Mouse (Mus musculus) hindbrain, embryonic 16.5 days (tissue): ENCODE measurements around the gene Cldn3. TPM values are rescaled to one million over a fixed set of nuclear protein-coding genes. Genes with fewer than 3 reads are reported as not detected.
A peak's percentile ranks its signal among the peaks of the same experiment; 100 is the strongest.
"Not testable (repeated sequence)": the region's sequence is repeated elsewhere in the genome, so short reads cannot be mapped to it uniquely, and the experiment has no call there.

Experiments used
- ATAC-seq: fragments of 200-750 bp; cut with Nextera tagmentation; 2 replicates; pipeline ENCODE4 v1.8.0; 2017; ENCODE audit warnings: moderate TSS enrichment, moderate library complexity
- H3K27ac ChIP-seq: fragments of 300-500 bp; sonication (generic); 2 replicates; pipeline ENCODE4 v1.5.1; 2014; ENCODE audit warnings: low read depth, mild to moderate bottlenecking, control low read depth, low read length, moderate library complexity
- H3K27me3 ChIP-seq: fragments of 300-500 bp; sonication (generic); replicated peaks from 2 replicates; pipeline ENCODE4 v1.6.1; 2014; ENCODE audit warnings: low read length; ENCODE audit not compliant: control insufficient read depth, insufficient read depth
- H3K36me3 ChIP-seq: fragments of 300-500 bp; sonication (generic); 2 replicates; pipeline ENCODE4 v1.6.1; 2014; ENCODE audit warnings: mild to moderate bottlenecking, low read length, moderate library complexity, mixed read lengths; ENCODE audit not compliant: control insufficient read depth, insufficient read depth
- H3K4me1 ChIP-seq: fragments of 300-500 bp; sonication (generic); 2 replicates; pipeline ENCODE4 v1.6.1; 2014; ENCODE audit warnings: low read depth, low read length; ENCODE audit not compliant: control insufficient read depth, insufficient read depth
- H3K4me2 ChIP-seq: fragments of 300-500 bp; sonication (generic); 2 replicates; pipeline ENCODE4 v1.6.1; 2014; ENCODE audit warnings: mild to moderate bottlenecking, low read length, control low read depth, moderate library complexity
- H3K4me3 ChIP-seq: fragments of 300-500 bp; sonication (generic); 2 replicates; pipeline ENCODE4 v1.5.1; 2014; ENCODE audit warnings: mild to moderate bottlenecking, low read length, control low read depth, moderate library complexity
- H3K9ac ChIP-seq: fragments of 300-500 bp; sonication (generic); 2 replicates; pipeline ENCODE4 v1.6.1; 2014; ENCODE audit warnings: low read depth, mild to moderate bottlenecking, control low read depth, low read length, moderate library complexity
- H3K9me3 ChIP-seq: fragments of 300-500 bp; sonication (generic); 2 replicates; pipeline ENCODE4 v1.6.1; 2014; ENCODE audit warnings: mild to moderate bottlenecking, low read length, moderate library complexity; ENCODE audit not compliant: control insufficient read depth
- WGBS: fragments of 180-500 bp; shearing (Covaris S2); extraction: QIAGEN DNeasy Blood & Tissue Kit; methylation state at CpG from one replicate; pipeline ENCODE4 v1.1.7; 2014; 5-methylcytosine and 5-hydroxymethylcytosine counted together
- polyA plus RNA-seq: library from polyadenylated mRNA; unstranded; fragments of >200 nt; fragmentation: Nextera tagmentation; extraction: Ambion mirVana; gene quantifications from 2 replicates; pipeline ENCODE4 v1.2.1, GENCODE M21; 2015

The Cldn3 gene
- 4.2 and 4.6 TPM in 2 replicates for polyA plus RNA-seq

- H3K4me1 ChIP-seq: peaks cover 11% of the 10 kb centered on the region
- no peaks in the 10 kb centered on the region for H3K36me3 ChIP-seq
- H3K9me3 ChIP-seq: no peaks in the 10 kb centered on the region
- ATAC-seq: peak; percentile 52
- H3K27ac ChIP-seq: no peak within 1 kb of the TSS
- peak within 1 kb of the TSS; percentile 34 for H3K4me3 ChIP-seq
- H3K9ac ChIP-seq: peak within 1 kb of the TSS; percentile 47
- peak within 1 kb of the TSS; percentile 42 for H3K4me2 ChIP-seq
- peaks cover 40% of the 10 kb centered on the region for H3K27me3 ChIP-seq
- 2% methylated on average over 24 of the region's 25 CpGs for WGBS
Observed at GRCm38 (mm10) chr5:134985633-134986297, at the start of gene Cldn3. Gene Cldn3 (plus strand): TSS chr5:134986214.

DNA sequence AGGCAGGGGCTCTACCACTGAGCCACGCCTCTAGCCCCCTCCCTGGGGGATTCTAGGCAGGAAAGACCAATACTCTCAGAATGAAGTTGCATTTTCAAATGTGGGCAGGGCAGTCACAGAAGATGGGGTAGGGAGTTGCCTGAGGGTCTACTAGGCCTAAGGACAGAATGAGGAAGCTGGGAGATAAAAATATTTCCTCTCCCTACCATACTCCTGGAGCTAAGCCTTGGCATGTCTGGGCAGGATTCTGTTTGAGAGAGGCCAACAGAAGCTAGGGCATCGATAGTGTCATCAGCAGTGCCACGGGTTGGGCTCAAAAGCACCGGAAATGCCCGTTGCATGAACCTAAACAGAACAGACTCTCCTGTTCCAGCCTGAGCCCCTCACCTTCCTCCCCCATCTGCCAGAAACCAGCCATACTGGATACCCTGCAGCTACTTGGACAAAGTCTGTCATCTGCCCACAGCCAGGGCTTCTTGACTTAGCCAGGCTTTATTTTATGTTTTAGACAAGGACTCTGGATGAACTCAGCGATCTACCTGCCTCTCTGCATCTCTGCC, 49.3 kb upstream of the Cldn3 start:
- WGBS: 95% methylated on average over 6 of the region's 6 CpGs
- no peaks in the 10 kb centered on the region for H3K27me3 ChIP-seq
- H3K4me3 ChIP-seq: no peak overlapping the region
- no peak overlapping the region for H3K4me2 ChIP-seq
- no peak overlapping the region for H3K9ac ChIP-seq
- ATAC-seq: no peak
- no peaks in the 10 kb centered on the region for H3K9me3 ChIP-seq
- H3K4me1 ChIP-seq: peaks cover 6% of the 10 kb centered on the region; the same call in 1 of the 2 replicates
- H3K27ac ChIP-seq: no peak overlapping the region
- no peaks in the 10 kb centered on the region for H3K36me3 ChIP-seq

DNA sequence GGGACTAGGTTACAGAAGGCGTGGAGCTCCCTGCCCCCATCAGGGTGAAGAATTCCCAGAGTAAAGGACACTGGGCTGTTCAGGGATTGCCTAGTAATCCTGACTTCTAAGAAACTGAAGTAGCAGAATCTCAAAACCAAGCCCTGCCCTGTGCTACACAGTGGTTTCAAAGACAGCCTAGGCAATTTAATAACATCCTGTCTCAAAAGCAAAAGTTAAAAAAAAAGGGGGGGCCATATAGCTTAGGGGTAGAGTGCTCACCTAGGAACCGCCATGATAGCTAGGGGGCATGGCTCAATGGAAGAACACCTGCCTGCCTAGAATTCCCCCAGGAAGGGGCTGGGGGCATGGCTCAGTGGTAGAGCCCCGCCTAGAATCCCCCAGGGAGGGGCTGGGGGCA, 46.9 kb upstream of the Cldn3 start:
- no peak for ATAC-seq
- no peaks in the 10 kb centered on the region for H3K36me3 ChIP-seq
- H3K27me3 ChIP-seq: no peaks in the 10 kb centered on the region
- no peak overlapping the region for H3K27ac ChIP-seq
- no peaks in the 10 kb centered on the region for H3K9me3 ChIP-seq
- H3K4me1 ChIP-seq: no peaks in the 10 kb centered on the region
- 70% methylated on average over 3 of the region's 3 CpGs for WGBS
- no peak overlapping the region for H3K4me2 ChIP-seq
- no peak overlapping the region for H3K9ac ChIP-seq
- no peak overlapping the region for H3K4me3 ChIP-seq

- 94% methylated on average over 2 of the region's 7 CpGs for WGBS
- ATAC-seq, H3K4me1 ChIP-seq: not testable (repeated sequence)
Observed at GRCm38 (mm10) chr5:134939554-134939953, 46.5 kb upstream of the Cldn3 start.

GRCm38 (mm10) chr5:134941472-134942209, 44.4 kb upstream of the Cldn3 start:
- no peak overlapping the region for H3K27ac ChIP-seq
- H3K4me2 ChIP-seq: no peak overlapping the region

More at GRCm38 (mm10) chr5:134939554-134939953, 46.5 kb upstream of the Cldn3 start:
- not testable (repeated sequence) for H3K27me3 ChIP-seq, H3K9me3 ChIP-seq, H3K9ac ChIP-seq, H3K4me2 ChIP-seq, H3K4me3 ChIP-seq, H3K27ac ChIP-seq, H3K36me3 ChIP-seq

DNA sequence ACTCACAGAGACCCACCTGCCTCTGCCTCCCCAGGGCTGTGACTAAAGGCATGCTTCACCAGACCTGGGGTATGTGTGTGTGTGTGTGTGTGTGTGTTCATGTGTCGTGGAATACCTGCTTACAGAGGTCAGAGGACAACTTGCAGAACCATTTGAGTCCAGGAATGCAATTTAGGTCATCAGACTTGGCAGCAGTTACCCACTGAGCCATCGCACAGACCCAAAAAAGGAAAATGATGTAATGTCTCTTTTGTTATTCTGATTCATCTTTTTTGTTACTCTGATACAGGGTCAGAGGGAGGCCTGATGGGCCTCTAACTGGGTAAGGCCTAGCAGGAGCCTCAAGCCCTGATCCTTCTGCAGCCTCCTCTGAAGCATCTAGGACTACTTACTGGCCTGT, 43.3 kb upstream of the Cldn3 start:
- Histone ChIP-seq H3K9ac (no peak overlapping the region), H3K36me3 (no peaks in the 10 kb centered on the region), H3K27ac (no peak overlapping the region), H3K4me1 (peaks cover 5% of the 10 kb centered on the region; the same call in 1 of the 2 replicates), H3K9me3 (no peaks in the 10 kb centered on the region), H3K4me3 (no peak overlapping the region), H3K4me2 (no peak overlapping the region), H3K27me3 (peaks cover 12% of the 10 kb centered on the region)
- ATAC-seq: no peak
- 83% methylated on average over 2 of the region's 2 CpGs for WGBS

More at GRCm38 (mm10) chr5:134941472-134942209, 44.4 kb upstream of the Cldn3 start:
- peaks cover 5% of the 10 kb centered on the region; the same call in 1 of the 2 replicates for H3K4me1 ChIP-seq
- H3K9me3 ChIP-seq: no peaks in the 10 kb centered on the region
- no peak overlapping the region for H3K9ac ChIP-seq
- WGBS: 83% methylated on average over 14 of the region's 14 CpGs
- peaks cover 9% of the 10 kb centered on the region for H3K27me3 ChIP-seq
- H3K36me3 ChIP-seq: no peaks in the 10 kb centered on the region
- no peak for ATAC-seq
- no peak overlapping the region for H3K4me3 ChIP-seq

- Histone ChIP-seq H3K36me3 (no peaks in the 10 kb centered on the region), H3K27me3 (peaks cover 12% of the 10 kb centered on the region), H3K4me3 (no peak overlapping the region), H3K4me2 (no peak overlapping the region), H3K9ac (no peak overlapping the region), H3K9me3 (no peaks in the 10 kb centered on the region), H3K27ac (no peak overlapping the region), H3K4me1 (peaks cover 5% of the 10 kb centered on the region; the same call in 1 of the 2 replicates)
- 72% methylated on average over 5 of the region's 5 CpGs for WGBS
- ATAC-seq: no peak
Observed at GRCm38 (mm10) chr5:134944179-134944578, 41.8 kb upstream of the Cldn3 start.

GRCm38 (mm10) chr5:134945266-134945959, 40.6 kb upstream of the Cldn3 start:
- Histone ChIP-seq H3K27ac (no peak overlapping the region), H3K27me3 (peaks cover 12% of the 10 kb centered on the region), H3K9ac (no peak overlapping the region), H3K36me3 (no peaks in the 10 kb centered on the region), H3K4me1 (peaks cover 5% of the 10 kb centered on the region; the same call in 1 of the 2 replicates), H3K4me3 (no peak overlapping the region), H3K4me2 (no peak overlapping the region), H3K9me3 (no peaks in the 10 kb centered on the region)
- no peak for ATAC-seq
- 54% methylated on average over 17 of the region's 19 CpGs for WGBS
